Mouse (Mus musculus) liver, adult 2 months (tissue): ENCODE data around the gene St8sia1.

Experiments
- CTCF ChIP-seq: fragments of 200-500 bp; IDR thresholded peaks from 2 replicates; pipeline ENCODE4 v1.5.1; 2011; ENCODE audit warnings: low read depth, low read length, control low read depth
- POLR2A ChIP-seq: fragments of 200-500 bp; IDR thresholded peaks from 2 replicates; pipeline ENCODE4 v1.6.1; 2011; ENCODE audit warnings: low read length, control low read depth; ENCODE audit not compliant: insufficient read depth; ENCODE audit errors: extremely low read depth

DNA sequence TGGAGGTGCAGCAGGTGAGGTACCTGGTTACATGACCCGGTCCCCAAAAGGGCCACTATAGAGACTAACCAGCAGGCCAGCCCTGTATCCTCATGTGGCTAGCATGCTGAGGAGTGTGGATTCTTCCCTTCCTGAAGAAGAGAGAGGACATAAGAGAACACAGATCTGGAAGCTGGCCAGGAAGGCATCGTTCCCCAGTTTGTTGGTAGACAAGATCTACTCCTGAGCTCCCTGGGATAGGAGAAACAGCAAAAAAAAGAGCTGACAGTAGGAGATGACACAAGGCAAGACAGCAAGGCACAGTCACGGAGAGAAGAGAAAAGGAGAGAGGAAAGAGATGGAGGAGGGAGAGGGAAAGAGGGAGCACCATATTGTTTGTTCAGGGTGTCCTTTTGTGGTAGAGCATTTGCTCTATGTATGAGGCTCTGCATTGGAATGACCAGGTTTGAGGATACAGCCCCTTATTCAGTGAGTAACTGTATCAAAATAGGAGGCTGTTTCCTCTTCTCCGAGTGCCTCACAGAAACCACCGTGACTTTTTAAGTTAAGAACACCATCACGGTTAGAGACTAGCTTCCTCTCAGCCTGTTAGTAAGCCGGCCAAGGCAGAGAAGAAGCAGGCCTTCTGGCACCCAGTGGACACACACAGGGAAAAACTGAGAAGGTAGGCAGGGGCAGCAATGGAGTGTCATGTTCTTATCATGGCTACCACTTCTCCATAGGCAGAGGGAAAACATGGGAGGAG, 12.5 kb downstream of the St8sia1 start:
- no peak for TF ChIP-seq POLR2A
- TF ChIP-seq CTCF, result no peak
